Mouse (Mus musculus): ENCODE results near the gene Hormad2.

Gene Hormad2

DNA sequence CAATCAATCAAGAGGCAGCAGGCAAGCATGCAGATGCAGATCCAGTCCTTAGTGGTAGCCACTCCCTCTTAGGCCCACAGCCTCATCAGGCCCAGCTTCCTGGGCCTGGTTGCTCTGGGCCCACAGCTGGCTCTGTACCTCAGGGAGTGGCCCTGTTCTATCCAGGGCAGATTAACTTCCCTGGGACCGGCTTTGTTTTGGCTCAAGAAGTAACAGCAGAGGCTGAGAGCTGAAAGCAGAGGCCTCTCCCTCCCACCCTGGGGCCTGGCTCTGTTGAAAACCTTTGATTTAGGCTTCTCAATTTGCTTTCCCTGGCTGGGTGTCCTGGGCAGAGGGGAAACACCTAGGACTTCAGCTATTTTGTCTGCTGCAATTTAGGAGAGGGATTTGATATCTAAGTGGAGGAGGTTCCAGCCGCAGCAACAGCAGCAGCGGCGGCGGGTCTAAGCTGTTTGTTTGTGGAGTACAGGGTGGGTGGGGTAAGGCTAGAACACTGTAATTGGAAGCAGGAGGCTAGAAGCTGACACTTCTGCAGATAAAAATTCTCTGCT lies 138.5 kb downstream of the Hormad2 start:
- no peak for DNase-seq (ENCODE audit: low spot score)

DNA sequence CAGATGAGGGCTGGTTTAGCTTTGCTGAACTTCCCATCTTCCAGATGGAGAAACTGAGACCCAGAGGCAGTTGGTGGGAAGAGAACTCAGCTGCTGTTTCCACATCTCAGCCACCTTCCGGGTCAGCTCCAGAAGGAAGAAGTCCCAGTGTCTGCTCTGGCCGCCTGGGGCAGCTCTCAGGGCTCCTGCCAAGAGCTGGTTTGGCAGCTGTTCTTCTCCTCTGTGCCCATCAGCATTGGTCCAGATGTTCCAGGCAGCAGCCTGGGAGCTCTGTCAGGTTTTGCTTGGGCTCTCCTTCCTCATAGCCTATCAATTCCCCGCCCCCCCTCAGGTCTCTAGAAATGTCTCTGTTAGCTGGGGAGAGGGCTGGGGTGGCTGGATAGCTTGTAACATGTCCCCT lies 140.2 kb downstream of the Hormad2 start:
- DNase-seq (ENCODE audit: low spot score) = no peak

DNA sequence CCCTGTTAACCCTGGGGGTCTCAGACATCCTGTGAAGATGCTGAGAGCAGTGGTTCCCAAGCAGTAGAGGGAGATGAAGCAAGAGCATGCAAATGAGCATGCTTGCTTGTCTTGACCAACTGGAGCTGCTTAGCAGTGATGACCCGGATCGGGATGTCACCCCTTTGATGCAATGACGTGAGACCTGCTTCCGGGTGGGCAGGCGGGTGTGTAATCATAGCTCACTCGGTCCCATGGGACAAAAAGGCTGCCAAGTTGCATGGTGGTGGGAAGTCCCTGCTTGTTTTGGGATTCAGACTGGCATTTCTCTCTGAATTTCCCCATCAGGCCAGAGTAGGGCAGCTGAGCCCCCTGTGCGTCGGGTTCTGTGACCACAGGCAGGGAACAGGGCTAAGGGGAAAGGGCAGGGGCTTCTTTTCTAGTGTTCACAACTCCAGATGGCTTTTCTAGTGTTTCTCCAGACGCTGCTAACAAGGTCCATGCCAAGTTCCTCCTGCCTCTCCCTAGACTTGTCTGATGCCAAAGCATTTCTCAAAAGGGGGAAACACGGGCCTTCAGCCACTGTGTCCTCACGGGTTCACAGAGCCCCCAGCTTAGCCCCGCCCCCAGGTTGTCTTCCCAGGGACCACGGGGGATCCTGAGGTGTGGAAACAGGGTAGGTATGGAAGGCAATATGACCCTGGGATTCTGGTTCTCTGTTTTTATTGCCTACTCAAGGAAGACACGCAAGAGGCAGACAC lies 141.0 kb downstream of the Hormad2 start:
- no peak for DNase-seq (ENCODE audit: low spot score)

DNA sequence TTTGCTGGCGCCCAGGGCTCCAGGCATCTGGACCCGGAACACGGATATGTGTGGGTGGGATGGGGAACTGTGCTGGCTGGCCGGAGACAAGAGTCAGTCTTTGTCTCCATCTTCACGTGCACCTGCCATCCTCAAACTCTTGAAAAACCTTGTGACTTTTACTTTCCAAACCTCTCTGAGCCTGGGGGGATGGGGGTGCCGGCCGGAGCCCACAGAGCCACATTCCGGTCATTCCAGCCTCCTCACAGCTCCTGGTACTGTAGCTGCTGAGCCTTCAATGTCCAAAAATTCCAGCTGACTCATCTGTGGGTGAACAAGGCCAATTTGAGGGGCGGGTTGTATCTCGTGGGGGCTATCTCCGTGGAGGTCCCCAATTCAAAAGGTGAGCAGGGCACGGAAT lies 141.7 kb downstream of the Hormad2 start:
- DNase-seq (ENCODE audit: low spot score) = no peak

DNA sequence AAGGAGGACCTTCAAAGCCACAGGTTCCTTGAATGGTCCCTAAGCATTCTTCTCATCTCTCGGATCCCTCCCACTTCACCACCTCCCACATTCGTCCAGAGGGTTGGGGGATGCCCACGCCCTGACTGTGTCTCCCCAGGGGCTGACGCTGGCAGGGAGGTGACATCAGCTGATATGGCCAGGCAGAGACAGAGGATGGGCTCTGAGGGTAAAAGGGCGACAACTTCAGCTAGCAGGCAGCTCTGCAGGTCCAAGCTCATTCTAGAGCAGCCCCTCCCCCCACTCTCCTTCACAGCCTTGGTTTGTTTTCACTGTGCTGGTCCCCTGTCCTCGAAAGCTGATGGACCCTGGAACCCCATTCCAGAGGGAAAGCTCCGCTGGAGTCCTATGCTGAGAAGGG lies 142.3 kb downstream of the Hormad2 start:
- DNase-seq (ENCODE audit: low spot score) = no peak

DNA sequence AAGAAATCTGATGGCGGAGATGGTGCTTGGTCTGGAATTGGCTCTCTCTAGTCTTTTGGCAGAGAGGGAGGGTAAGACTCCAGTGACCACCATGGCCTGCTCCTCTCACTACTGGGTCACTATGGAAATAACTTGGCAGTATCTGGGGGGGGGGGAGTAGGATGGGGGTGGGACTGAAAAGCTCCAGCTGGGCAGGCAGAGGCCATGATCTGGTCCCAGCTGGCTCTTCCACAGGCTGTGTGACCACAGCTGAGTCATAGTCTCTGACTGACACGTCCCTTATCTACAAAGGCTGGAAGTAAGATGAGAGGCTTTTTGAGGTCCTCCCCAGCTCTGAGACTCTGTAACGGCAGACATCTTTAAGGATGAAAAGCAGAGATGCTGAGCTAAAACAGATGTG lies 143.2 kb downstream of the Hormad2 start:
- no peak for DNase-seq (ENCODE audit: low spot score)

DNA sequence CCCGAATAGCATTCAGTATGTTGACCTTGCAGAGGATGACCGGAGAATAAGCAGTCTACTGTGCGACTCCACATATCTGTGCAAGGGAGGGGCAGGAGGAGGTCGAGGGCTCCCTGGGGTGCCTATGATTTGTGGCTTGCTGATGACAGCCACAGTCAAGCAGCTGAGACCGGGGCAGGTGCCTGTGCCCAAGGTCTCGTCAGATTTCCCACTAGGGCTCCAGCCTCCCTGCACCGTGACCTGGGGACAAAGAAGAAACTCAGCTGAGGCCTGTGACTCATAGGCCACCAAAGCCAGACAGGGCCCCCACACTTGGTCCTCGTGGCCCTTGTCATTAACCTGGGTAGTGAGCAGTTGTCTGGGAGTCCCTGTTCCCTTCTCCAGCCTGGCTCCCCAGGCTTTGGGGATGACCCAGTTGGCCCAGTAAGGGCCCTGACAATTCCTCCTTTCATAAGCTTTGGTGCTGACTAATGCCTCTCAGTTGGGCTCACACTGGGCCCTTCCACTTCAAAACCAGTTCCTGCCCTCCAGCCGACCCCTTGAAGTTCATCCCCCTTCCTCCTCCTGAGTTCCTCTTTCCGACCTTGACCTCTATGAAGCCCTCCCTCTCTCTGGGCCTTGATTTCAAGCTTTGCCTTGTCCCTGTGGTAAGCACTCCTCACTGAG lies 144.2 kb downstream of the Hormad2 start:
- DNase-seq (ENCODE audit: low spot score) = no peak
